Comparison of ENCODE assay signal across 10 mouse cellular contexts in the genomic region with DNA sequence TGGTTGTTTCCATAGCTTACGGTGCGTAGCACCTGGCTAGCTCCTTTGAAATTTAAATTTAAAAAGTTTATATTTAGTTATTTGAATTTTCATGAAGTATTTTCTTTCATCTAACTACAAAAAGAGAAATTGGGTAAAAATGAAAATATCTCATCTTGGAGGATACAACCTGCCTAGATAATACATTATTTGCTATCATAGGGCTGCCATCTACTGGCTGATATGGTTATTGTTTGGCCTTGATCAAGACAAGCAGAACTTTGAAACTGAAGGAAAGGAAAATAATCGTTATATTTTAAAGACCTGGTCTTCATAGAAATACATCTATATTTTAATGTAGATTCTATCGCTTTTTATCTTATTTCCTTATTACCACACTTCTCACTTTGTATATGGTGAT.
DNase-seq lines count a peak whose midpoint lies in the region; ATAC-seq and TF ChIP-seq lines count a peak whose summit lies in the region.
"Had no signal": no experiment of that assay in that cellular context is flagged by ENCODE, and none has a peak within 500 bp of the region (broad histone marks: within the 10 kb centered on the region; RNA-seq: fewer than 3 reads in every experiment).

No protein-coding gene starts in this region.

- H3K4me2 ChIP-seq in forebrain, embryonic 12.5 days: no peak overlapping the region
- H3K4me2 ChIP-seq in forebrain, embryonic 13.5 days: no peak overlapping the region
- no peak overlapping the region for H3K4me2 ChIP-seq in lung, embryonic 14.5 days
- H3K4me2 ChIP-seq in midbrain, embryonic 13.5 days (replicated peaks): no peak overlapping the region

- H3K27me3 ChIP-seq in forebrain, embryonic 12.5 days: no peaks in the 10 kb centered on the region
- no peaks in the 10 kb centered on the region for H3K27me3 ChIP-seq in forebrain, embryonic 13.5 days
- H3K27me3 ChIP-seq in lung, embryonic 14.5 days (ENCODE audit: insufficient read depth, low read length): no peaks in the 10 kb centered on the region
- no peaks in the 10 kb centered on the region for H3K27me3 ChIP-seq in midbrain, embryonic 13.5 days

- no peak for TF ChIP-seq POLR2A in brain, embryonic 14.5 days (IDR thresholded peaks at IDR 0.05; ENCODE audit: borderline replicate concordance, extremely low read depth, insufficient read depth, insufficient read length, poor library complexity, severe bottlenecking)

- ATAC-seq in forebrain, embryonic 12.5 days (ENCODE audit: low FRiP score): peak; percentile 69
- no peak; the same call in 1 of the 2 replicates for ATAC-seq in forebrain, embryonic 13.5 days
- ATAC-seq in lung, embryonic 14.5 days (ENCODE audit: insufficient read depth): no peak
- 0 out of 2 replicates have a peak, but pooled peaks have one; percentile 43 for ATAC-seq in midbrain, embryonic 13.5 days
- ATAC-seq in megakaryocyte-erythroid progenitor cell, adult 5-6 weeks (replicated peaks; ENCODE audit: low FRiP score, low TSS enrichment, poor library complexity, severe bottlenecking): no peak

- DNase-seq in lung, embryonic 14.5 days: peak; percentile 80
- no peak for DNase-seq in lung, postnatal 4 days
- DNase-seq in brain, embryonic 14.5 days (ENCODE audit: low read depth): peak; percentile 81
- no peak for DNase-seq in thymus, adult 18-20 months
- DNase-seq: heart, adult 11 months had no signal

- H3K4me3 ChIP-seq in forebrain, embryonic 12.5 days (replicated peaks): no peak overlapping the region
- no peak overlapping the region for H3K4me3 ChIP-seq in forebrain, embryonic 13.5 days
- H3K4me3 ChIP-seq in lung, embryonic 14.5 days (ENCODE audit: low read depth, low read length): no peak overlapping the region
- H3K4me3 ChIP-seq in midbrain, embryonic 13.5 days (replicated peaks): no peak overlapping the region
- H3K4me3 ChIP-seq: myocyte had no signal

- no peaks in the 10 kb centered on the region for H3K4me1 ChIP-seq in forebrain, embryonic 12.5 days
- no peaks in the 10 kb centered on the region for H3K4me1 ChIP-seq in forebrain, embryonic 13.5 days
- no peaks in the 10 kb centered on the region for H3K4me1 ChIP-seq in lung, embryonic 14.5 days (ENCODE audit: insufficient read depth)
- no peaks in the 10 kb centered on the region for H3K4me1 ChIP-seq in midbrain, embryonic 13.5 days (replicated peaks)

- 81% methylated on average over 4 of the region's 4 CpGs for WGBS in forebrain, embryonic 12.5 days
- 78% methylated on average over 4 of the region's 4 CpGs for WGBS in forebrain, embryonic 13.5 days
- WGBS in lung, embryonic 14.5 days: 73% methylated on average over 4 of the region's 4 CpGs
- WGBS in midbrain, embryonic 13.5 days: 75% methylated on average over 4 of the region's 4 CpGs

- H3K9ac ChIP-seq in forebrain, embryonic 12.5 days: no peak overlapping the region
- H3K9ac ChIP-seq in forebrain, embryonic 13.5 days: no peak overlapping the region
- H3K9ac ChIP-seq in lung, embryonic 14.5 days: no peak overlapping the region
- no peak overlapping the region for H3K9ac ChIP-seq in midbrain, embryonic 13.5 days (replicated peaks)

- TF ChIP-seq CTCF in lung, embryonic 14.5 days (IDR thresholded peaks at IDR 0.05; ENCODE audit: low read depth): peak; percentile 66
- TF ChIP-seq CTCF in brain, embryonic 14.5 days (IDR thresholded peaks at IDR 0.05; ENCODE audit: borderline replicate concordance, extremely low read depth, insufficient read depth, insufficient read length): 0 out of 2 replicates have a peak, but pooled peaks have one; percentile 3

- no peaks in the 10 kb centered on the region for H3K9me3 ChIP-seq in forebrain, embryonic 12.5 days
- H3K9me3 ChIP-seq in forebrain, embryonic 13.5 days (replicated peaks): no peaks in the 10 kb centered on the region
- H3K9me3 ChIP-seq in lung, embryonic 14.5 days (ENCODE audit: low read depth, low read length): no peaks in the 10 kb centered on the region
- no peaks in the 10 kb centered on the region for H3K9me3 ChIP-seq in midbrain, embryonic 13.5 days

- H3K36me3 ChIP-seq in forebrain, embryonic 12.5 days (replicated peaks): no peaks in the 10 kb centered on the region
- H3K36me3 ChIP-seq in forebrain, embryonic 13.5 days (ENCODE audit: poor library complexity, severe bottlenecking): no peaks in the 10 kb centered on the region
- no peaks in the 10 kb centered on the region for H3K36me3 ChIP-seq in lung, embryonic 14.5 days (ENCODE audit: insufficient read depth)
- H3K36me3 ChIP-seq in midbrain, embryonic 13.5 days: no peaks in the 10 kb centered on the region

- H3K27ac ChIP-seq in forebrain, embryonic 12.5 days: no peak overlapping the region
- no peak overlapping the region for H3K27ac ChIP-seq in forebrain, embryonic 13.5 days
- no peak overlapping the region for H3K27ac ChIP-seq in lung, embryonic 14.5 days (ENCODE audit: low read depth)
- H3K27ac ChIP-seq in midbrain, embryonic 13.5 days: no peak overlapping the region

Comparison
In these comparisons a context has a peak if more than half of its experiments do, and no peak if none do; other contexts are left out.
1. ATAC-seq: peak in forebrain, embryonic 12.5 days (single experiment) and midbrain, embryonic 13.5 days (single experiment); none in forebrain, embryonic 13.5 days (single experiment), lung, embryonic 14.5 days (single experiment) and megakaryocyte-erythroid progenitor cell, adult 5-6 weeks (single experiment).
2. DNase-seq: peak in lung, embryonic 14.5 days (single experiment) and brain, embryonic 14.5 days (single experiment); none in lung, postnatal 4 days (0 of 2) and thymus, adult 18-20 months (0 of 2).